Mouse (Mus musculus): ENCODE results near the gene Pigk.

DNA sequence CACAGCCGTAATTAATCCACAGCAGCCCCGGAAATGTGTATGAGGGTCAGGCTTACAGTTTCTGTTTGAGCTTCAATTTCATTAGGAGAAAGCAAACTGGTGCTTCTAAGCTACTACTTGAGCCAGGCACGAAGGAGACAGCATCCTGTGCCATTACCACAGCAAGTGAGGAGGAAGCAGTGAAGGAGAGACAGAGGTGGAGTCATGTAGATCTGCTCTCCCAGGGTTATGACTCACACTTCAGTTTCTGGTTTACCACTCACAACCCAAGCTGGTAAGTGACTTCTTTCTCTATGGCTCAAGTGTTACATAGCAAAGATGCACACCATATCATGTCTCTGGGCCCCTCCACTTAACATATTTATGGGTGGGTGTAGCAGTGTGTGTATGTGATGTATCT, 206.5 kb downstream of the Pigk start:
- no peak for TF ChIP-seq POLR2A (IDR thresholded peaks at IDR 0.05; ENCODE audit: low read depth, low read length)
- TF ChIP-seq CTCF (IDR thresholded peaks at IDR 0.05; ENCODE audit: borderline replicate concordance, insufficient read depth, low read length): no peak
